Mouse (Mus musculus): ENCODE measurements around the gene Dach1.

DNA sequence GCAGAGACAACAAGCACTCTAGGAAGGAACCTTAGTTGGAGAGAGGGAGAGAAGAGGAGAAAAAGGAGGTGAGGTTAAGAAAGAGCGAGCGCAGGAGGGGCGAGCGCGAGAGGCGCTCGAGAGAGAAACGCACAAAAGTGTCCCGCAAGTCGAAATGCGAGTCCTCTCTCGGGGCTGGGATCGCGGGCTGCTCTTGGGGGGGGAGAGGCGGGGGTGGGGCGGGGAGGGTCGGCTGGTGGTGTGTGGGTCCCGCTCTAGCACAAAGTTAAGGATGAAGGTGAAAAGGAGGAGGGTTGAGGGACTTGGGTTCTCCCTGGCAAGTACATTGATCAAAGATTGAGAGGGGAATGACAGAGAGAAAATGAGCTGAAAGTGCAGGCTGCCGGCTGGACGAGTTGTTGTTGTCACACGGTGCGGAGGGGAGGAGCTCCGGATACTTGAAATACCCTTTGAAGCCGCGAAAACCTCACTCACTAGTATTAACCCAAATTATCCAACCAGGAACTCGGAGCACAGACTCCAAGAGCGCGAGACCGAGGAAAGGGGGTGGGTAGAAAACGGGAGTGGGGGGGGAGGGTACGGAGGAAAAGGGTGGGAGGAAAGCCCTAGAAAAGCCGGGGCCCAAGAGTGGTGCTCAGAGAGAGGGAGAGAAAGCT is at the start of gene Dach1:
- no peak for TF ChIP-seq CTCF (IDR thresholded peaks at IDR 0.05; ENCODE audit: extremely low read depth, insufficient read depth, low read length)
- TF ChIP-seq POLR2A (IDR thresholded peaks at IDR 0.05; ENCODE audit: extremely low read depth, insufficient read depth, low read length): no peak
